28 mouse cellular contexts compared by ENCODE assay signal in the genomic region with DNA sequence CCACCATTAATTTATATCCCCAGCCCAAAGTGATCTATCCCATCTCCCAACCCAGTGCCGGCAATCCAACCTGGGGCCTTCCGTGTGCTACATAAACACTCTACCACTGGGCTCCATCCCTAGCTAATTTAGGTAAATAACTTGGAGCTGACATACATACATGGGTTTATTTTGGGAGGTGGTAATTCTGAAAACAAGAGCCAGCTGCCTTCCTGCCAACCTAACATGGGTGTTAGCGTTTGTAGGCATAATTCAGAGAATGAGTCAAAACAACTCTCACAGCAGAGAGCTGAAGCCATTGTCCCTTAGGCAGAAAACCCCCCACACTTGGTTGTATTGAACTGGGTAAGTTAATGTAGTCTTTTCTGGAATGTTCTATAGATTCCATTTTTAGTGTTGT. TPM values are rescaled to one million over a fixed set of nuclear protein-coding genes. Genes with fewer than 3 reads are reported as not detected.
DNase-seq lines count a peak whose midpoint lies in the region; TF ChIP-seq lines count a peak whose summit lies in the region.
"Had no signal": no experiment of that assay in that cellular context is flagged by ENCODE, and none has a peak within 500 bp of the region (broad histone marks: within the 10 kb centered on the region; RNA-seq: fewer than 3 reads in every experiment).

No protein-coding gene starts in this region.

- H3K4me1 ChIP-seq in heart, embryonic 10.5 days: peaks cover 22% of the 10 kb centered on the region
- H3K4me1 ChIP-seq in olfactory bulb, adult 2 months (ENCODE audit: control insufficient read depth, insufficient read depth, low read length): peaks cover 13% of the 10 kb centered on the region
- H3K4me1 ChIP-seq: forebrain, embryonic 10.5 days; hindbrain, embryonic 13.5 days; midbrain, embryonic 10.5 days; midbrain, embryonic 15.5 days; neural tube, embryonic 15.5 days had no signal

- 93% methylated on average over 3 of the region's 3 CpGs for WGBS in heart, embryonic 10.5 days
- 29% methylated on average over 3 of the region's 3 CpGs for WGBS in olfactory bulb, adult 2 months

- no peaks in the 10 kb centered on the region for H3K27me3 ChIP-seq in heart, embryonic 10.5 days (ENCODE audit: insufficient read depth, poor library complexity, severe bottlenecking)
- H3K27me3 ChIP-seq: embryonic facial prominence, embryonic 13.5 days; heart, embryonic 12.5 days; hindbrain, embryonic 13.5 days; limb, embryonic 13.5 days; lung, embryonic 15.5 days; midbrain, embryonic 15.5 days; neural tube, embryonic 15.5 days had no signal

- no peaks in the 10 kb centered on the region for H3K9me3 ChIP-seq in heart, embryonic 10.5 days
- H3K9me3 ChIP-seq: embryonic facial prominence, embryonic 13.5 days; forebrain, embryonic 10.5 days; heart, embryonic 12.5 days; hindbrain, embryonic 13.5 days; limb, embryonic 13.5 days; lung, embryonic 15.5 days; midbrain, embryonic 10.5 days; midbrain, embryonic 15.5 days; neural tube, embryonic 15.5 days had no signal

- H3K4me3 ChIP-seq in heart, embryonic 10.5 days: no peak overlapping the region
- H3K4me3 ChIP-seq in olfactory bulb, adult 2 months (ENCODE audit: insufficient read depth, low read depth, low read length): no peak overlapping the region
- H3K4me3 ChIP-seq: embryonic facial prominence, embryonic 13.5 days; forebrain, embryonic 10.5 days; heart, embryonic 12.5 days; hindbrain, embryonic 13.5 days; limb, embryonic 13.5 days; lung, embryonic 15.5 days; midbrain, embryonic 10.5 days; midbrain, embryonic 15.5 days; neural tube, embryonic 15.5 days had no signal

- TF ChIP-seq POLR2A in olfactory bulb, adult 2 months (IDR thresholded peaks at IDR 0.05; ENCODE audit: insufficient read depth, low read depth, low read length): no peak

- no peaks in the 10 kb centered on the region for H3K36me3 ChIP-seq in heart, embryonic 10.5 days
- H3K36me3 ChIP-seq: embryonic facial prominence, embryonic 13.5 days; forebrain, embryonic 10.5 days; heart, embryonic 12.5 days; hindbrain, embryonic 13.5 days; limb, embryonic 13.5 days; lung, embryonic 15.5 days; midbrain, embryonic 10.5 days; midbrain, embryonic 15.5 days; neural tube, embryonic 15.5 days had no signal

- H3K27ac ChIP-seq in heart, embryonic 10.5 days: no peak overlapping the region
- 0 out of 2 replicates have a peak overlapping the region, but pooled peaks have one; percentile 61 for H3K27ac ChIP-seq in olfactory bulb, adult 2 months (ENCODE audit: insufficient read depth, low read depth, low read length)
- H3K27ac ChIP-seq: embryonic facial prominence, embryonic 13.5 days; forebrain, embryonic 10.5 days; hindbrain, embryonic 13.5 days; kidney, postnatal 0 days; limb, embryonic 13.5 days; lung, embryonic 15.5 days; midbrain, embryonic 10.5 days; midbrain, embryonic 15.5 days; neural tube, embryonic 15.5 days had no signal

- TF ChIP-seq CTCF in olfactory bulb, adult 2 months (IDR thresholded peaks at IDR 0.05; ENCODE audit: insufficient read depth, low read depth, low read length): no peak

- intact Hi-C loops in left cerebral cortex, postnatal 14 days (cut with DNase I): no loop called here
- intact Hi-C loops in left cerebral cortex, postnatal 25 days (cut with DNase I): no loop called here

- DNase-seq in heart, adult 11 months: peak; percentile 85
- DNase-seq in heart, embryonic 10.5 days (ENCODE audit: low spot score): no peak
- DNase-seq in left cerebral cortex, postnatal 14 days (ENCODE audit: low spot score in 2 of 2): peak; percentile 43 to 76
- DNase-seq in left cerebral cortex, adult 11 months (ENCODE audit: low spot score): no peak
- DNase-seq in left cerebral cortex, postnatal 25 days (ENCODE audit: low spot score in 2 of 2): peak; percentile 28 to 86
- DNase-seq in cerebellum, postnatal 36 days: no peak
- DNase-seq: adrenal gland, postnatal 25 days; B cell, adult 2 months; cerebellum, adult 8-10 months; heart, postnatal 4 days; kidney, adult 8-10 months; kidney, postnatal 4 days; thymus, adult 18-20 months; thymus, postnatal 25 days had no signal

RNA-seq across cellular contexts. Expression of a gene that starts 12.6 kb away (rescaled TPM):
- polyA plus RNA-seq in heart, embryonic 10.5 days (2016; fragmentation: Nextera tagmentation; extraction: Ambion mirVana): 85.0 and 95.4 TPM in 2 replicates
- total RNA-seq in left cerebral cortex, postnatal 14 days (2021): 10 to 100 TPM; 70.6 to 78.2 TPM
- 100 to 1,000 TPM in 1 of 2 experiments, 10 to 100 TPM in 1; 95.9 to 112 TPM for total RNA-seq in left cerebral cortex, postnatal 25 days (2021)
- not detected in 2 replicates for polyA plus RNA-seq in olfactory bulb, adult 2 months (2012; ENCODE audit: insufficient read depth, insufficient read length, low replicate concordance, missing spikeins)

RNA-seq across cellular contexts. Expression of a gene that starts 26.9 kb away (rescaled TPM):
- polyA plus RNA-seq in heart, embryonic 10.5 days (2016; fragmentation: Nextera tagmentation; extraction: Ambion mirVana): not detected in 2 replicates
- total RNA-seq in left cerebral cortex, postnatal 14 days (2021): 10 to 100 TPM; 61.1 to 71.1 TPM
- total RNA-seq in left cerebral cortex, postnatal 25 days (2021): 100 to 1,000 TPM; 136 to 141 TPM
- 592 and 662 TPM in 2 replicates for polyA plus RNA-seq in olfactory bulb, adult 2 months (2012; ENCODE audit: insufficient read depth, insufficient read length, low replicate concordance, missing spikeins)
- total RNA-seq: megakaryocyte progenitor cell, adult 5-6 weeks had no signal
- polyA plus RNA-seq: liver, embryonic 11.5 days; liver, embryonic 16.5 days had no signal

Comparison
In these comparisons a context has a peak if more than half of its experiments do, and no peak if none do; other contexts are left out.
1. DNase-seq: peak in heart, adult 11 months (single experiment), left cerebral cortex, postnatal 14 days (2 of 2) and left cerebral cortex, postnatal 25 days (2 of 2); none in heart, embryonic 10.5 days (single experiment), left cerebral cortex, adult 11 months (single experiment) and cerebellum, postnatal 36 days (0 of 2).